Mouse (Mus musculus) ES-E14 (cell line): ENCODE results near the gene Chst3.

Source experiments
- CHD2 ChIP-seq: IDR thresholded peaks from 2 replicates; pipeline ENCODE4 v1.6.1; 2014; ENCODE audit warnings: mild to moderate bottlenecking, low read depth, low read length, inconsistent platforms
- HCFC1 ChIP-seq: IDR thresholded peaks from 2 replicates; pipeline ENCODE4 v1.6.1; 2012; ENCODE audit warnings: low read length, inconsistent platforms, borderline replicate concordance; ENCODE audit not compliant: insufficient read depth
- MAFK ChIP-seq: IDR thresholded peaks from 2 replicates; pipeline ENCODE4 v1.6.1; 2014; ENCODE audit warnings: mild to moderate bottlenecking, low read depth, low read length, inconsistent platforms; ENCODE audit not compliant: insufficient read depth
- ZC3H11A ChIP-seq: IDR thresholded peaks from 2 replicates; pipeline ENCODE4 v1.6.1; 2012; ENCODE audit warnings: low read depth, mild to moderate bottlenecking, inconsistent platforms, low read length, borderline replicate concordance
- ZNF384 ChIP-seq: IDR thresholded peaks from 2 replicates; pipeline ENCODE4 v1.6.1; 2012; ENCODE audit warnings: low read depth, low read length, inconsistent platforms

GRCm38 (mm10) chr10:60164869-60165268 lies 54.2 kb downstream of the Chst3 start:
- TF ChIP-seq ZNF384 (no peak), MAFK (no peak), CHD2 (no peak), HCFC1 (no peak), ZC3H11A (no peak)
